Mouse (Mus musculus): ENCODE measurements at regions not wholly inside any gene's neighbourhood (a gene's known extent, or its start where the extent isn't known, plus 50 kb on each side); places are given as distances from the start of the nearest gene placed in this dataset.

GRCm38 (mm10) chr9:115473037-115473436, 162.8 kb upstream of the Stt3b start:
- TF ChIP-seq GATA1 (IDR thresholded peaks at IDR 0.05; ENCODE audit: borderline replicate concordance, low read length) (no peak), FLI1 (IDR thresholded peaks at IDR 0.05; ENCODE audit: low read length) (no peak)
